Comparison of ENCODE assay signal across 40 mouse cellular contexts in genomic region chr10:78664546-78664945, GRCm38 (mm10). TPM values are rescaled to one million over a fixed set of nuclear protein-coding genes. Genes with fewer than 3 reads are reported as not detected.
"Had no signal": no experiment of that assay in that cellular context is flagged by ENCODE, and none has a peak within 500 bp of the region (broad histone marks: within the 10 kb centered on the region; RNA-seq: fewer than 3 reads in every experiment).

No protein-coding gene starts in this region.

- ATAC-seq: hindbrain, embryonic 16.5 days; hindbrain, postnatal 0 days; inflammation-experienced regulatory T-cells, adult 6 months had no signal

- H3K9me3 ChIP-seq: heart, embryonic 10.5 days; heart, embryonic 12.5 days; heart, embryonic 13.5 days; heart, embryonic 15.5 days; hindbrain, embryonic 10.5 days; hindbrain, embryonic 12.5 days; hindbrain, embryonic 15.5 days; kidney, embryonic 15.5 days had no signal

- H3K36me3 ChIP-seq: heart, embryonic 10.5 days; heart, embryonic 12.5 days; heart, embryonic 13.5 days; heart, embryonic 15.5 days; hindbrain, embryonic 10.5 days; hindbrain, embryonic 12.5 days; hindbrain, embryonic 15.5 days; kidney, embryonic 15.5 days had no signal

- H3K27me3 ChIP-seq: heart, embryonic 12.5 days; heart, embryonic 13.5 days; heart, embryonic 15.5 days; hindbrain, embryonic 12.5 days; hindbrain, embryonic 15.5 days; kidney, embryonic 15.5 days had no signal

- H3K4me1 ChIP-seq: heart, embryonic 10.5 days; heart, embryonic 12.5 days; heart, embryonic 13.5 days; heart, embryonic 15.5 days; hindbrain, embryonic 10.5 days; hindbrain, embryonic 12.5 days; hindbrain, embryonic 15.5 days; kidney, embryonic 15.5 days had no signal

- H3K9ac ChIP-seq: heart, embryonic 12.5 days; heart, embryonic 13.5 days; heart, embryonic 15.5 days; hindbrain, embryonic 12.5 days; hindbrain, embryonic 14.5 days; hindbrain, embryonic 15.5 days; kidney, embryonic 15.5 days had no signal

- H3K4me2 ChIP-seq: heart, embryonic 11.5 days; heart, embryonic 12.5 days; heart, embryonic 13.5 days; heart, embryonic 15.5 days; hindbrain, embryonic 12.5 days; hindbrain, embryonic 14.5 days; hindbrain, embryonic 15.5 days; kidney, embryonic 15.5 days had no signal

- DNase-seq: heart, postnatal 10 days; heart, postnatal 14 days; heart, postnatal 36 days; heart, postnatal 4 days; kidney, adult 11 months; kidney, adult 18-20 months; kidney, adult 2 months; kidney, adult 8-10 months; kidney, adult 9 months; kidney, postnatal 10 days; kidney, postnatal 14 days; kidney, postnatal 25 days; kidney, postnatal 36 days; kidney, postnatal 4 days; layer of hippocampus, adult 9-11 months; layer of hippocampus, postnatal 36 days had no signal

- H3K4me3 ChIP-seq: heart, embryonic 10.5 days; heart, embryonic 12.5 days; heart, embryonic 13.5 days; heart, embryonic 15.5 days; hindbrain, embryonic 10.5 days; hindbrain, embryonic 12.5 days; hindbrain, embryonic 15.5 days; kidney, embryonic 15.5 days; layer of hippocampus, adult 2 months; left cerebral cortex, adult 2 months had no signal

- H3K27ac ChIP-seq: heart, embryonic 10.5 days; heart, embryonic 13.5 days; heart, embryonic 15.5 days; hindbrain, embryonic 10.5 days; hindbrain, embryonic 12.5 days; hindbrain, embryonic 14.5 days; hindbrain, embryonic 15.5 days; hindbrain, postnatal 0 days; kidney, embryonic 15.5 days; kidney, postnatal 0 days; layer of hippocampus, adult 2 months; left cerebral cortex, adult 2 months had no signal

RNA-seq across cellular contexts. Expression of gene Olfr1357, which starts 46.7 kb away (rescaled TPM):
- polyA plus RNA-seq: heart, embryonic 10.5 days; heart, embryonic 11.5 days; heart, embryonic 12.5 days; heart, embryonic 13.5 days; heart, embryonic 14.5 days; heart, embryonic 15.5 days; heart, embryonic 16.5 days; heart, postnatal 0 days; hindbrain, embryonic 10.5 days; hindbrain, embryonic 11.5 days; hindbrain, embryonic 12.5 days; hindbrain, embryonic 14.5 days; hindbrain, embryonic 15.5 days; hindbrain, embryonic 16.5 days; hindbrain, postnatal 0 days; inflammation-experienced regulatory T-cells, adult 6 months; intestine, embryonic 14.5 days; kidney, adult 2 months; kidney, embryonic 14.5 days; kidney, embryonic 15.5 days; kidney, embryonic 16.5 days; kidney, postnatal 0 days; large intestine, adult 2 months had no signal

RNA-seq across cellular contexts. Expression of gene Casp14, which starts 53.5 kb away (rescaled TPM):
- polyA plus RNA-seq: heart, embryonic 10.5 days; heart, embryonic 11.5 days; heart, embryonic 12.5 days; heart, embryonic 13.5 days; heart, embryonic 14.5 days; heart, embryonic 15.5 days; heart, embryonic 16.5 days; heart, postnatal 0 days; hindbrain, embryonic 11.5 days; hindbrain, embryonic 12.5 days; hindbrain, embryonic 14.5 days; hindbrain, embryonic 15.5 days; hindbrain, embryonic 16.5 days; hindbrain, postnatal 0 days; inflammation-experienced regulatory T-cells, adult 6 months; kidney, adult 2 months; kidney, embryonic 14.5 days; kidney, embryonic 15.5 days; kidney, embryonic 16.5 days; kidney, postnatal 0 days had no signal
